25 mouse cellular contexts compared by ENCODE assay signal in genomic region chr2:104482156-104482555, GRCm38 (mm10). TPM values are rescaled to one million over a fixed set of nuclear protein-coding genes. Genes with fewer than 3 reads are reported as not detected.
A peak's percentile ranks its signal among the peaks of the same experiment; 100 is the strongest.
DNase-seq lines count a peak whose midpoint lies in the region; ATAC-seq and TF ChIP-seq lines count a peak whose summit lies in the region.
"Had no signal": no experiment of that assay in that cellular context is flagged by ENCODE, and none has a peak within 500 bp of the region (broad histone marks: within the 10 kb centered on the region; RNA-seq: fewer than 3 reads in every experiment).

No protein-coding gene starts in this region.

- H3K27ac ChIP-seq in heart, postnatal 0 days (ENCODE audit: low read depth), result peak overlapping the region; percentile 81
- H3K27ac ChIP-seq in midbrain, embryonic 11.5 days (ENCODE audit: low read depth, low read length), result no peak overlapping the region
- no peak overlapping the region for H3K27ac ChIP-seq in midbrain, embryonic 16.5 days (ENCODE audit: low read length)
- H3K27ac ChIP-seq: embryonic facial prominence, embryonic 13.5 days; hindbrain, postnatal 0 days; limb, embryonic 15.5 days; midbrain, embryonic 10.5 days; neural tube, embryonic 15.5 days had no signal

- ATAC-seq in heart, postnatal 0 days (ENCODE audit: insufficient read depth, low read depth), result peak; percentile 48; the same call in 1 of the 2 replicates
- no peak for ATAC-seq in midbrain, embryonic 11.5 days (ENCODE audit: low FRiP score)
- no peak for ATAC-seq in midbrain, embryonic 16.5 days
- ATAC-seq: activated CD4-positive, CD25-positive, alpha-beta regulatory T cell, adult 4 months; forebrain, embryonic 14.5 days; hindbrain, postnatal 0 days; intestine, embryonic 16.5 days had no signal

- no peaks in the 10 kb centered on the region for H3K9me3 ChIP-seq in heart, postnatal 0 days (replicated peaks; ENCODE audit: control insufficient read depth, low read length)
- H3K9me3 ChIP-seq in midbrain, embryonic 11.5 days (ENCODE audit: control insufficient read depth, low read length), result no peaks in the 10 kb centered on the region
- no peaks in the 10 kb centered on the region for H3K9me3 ChIP-seq in midbrain, embryonic 16.5 days (replicated peaks; ENCODE audit: control insufficient read depth, low read length, poor library complexity, severe bottlenecking)
- H3K9me3 ChIP-seq: embryonic facial prominence, embryonic 13.5 days; limb, embryonic 15.5 days; midbrain, embryonic 10.5 days; neural tube, embryonic 15.5 days had no signal

- DNase-seq in heart, postnatal 0 days (ENCODE audit: low spot score), result no peak
- DNase-seq in heart, postnatal 36 days, result no peak
- DNase-seq in kidney, postnatal 14 days, result peak; percentile 57
- DNase-seq in kidney, postnatal 10 days, result no peak
- DNase-seq in midbrain, embryonic 11.5 days (ENCODE audit: low spot score, missing footprints), result peak; percentile 45
- no peak for DNase-seq in frontal cortex, postnatal 36 days (ENCODE audit: low spot score in 2 of 2)
- DNase-seq: adrenal gland, postnatal 14 days; cerebellum, adult 2 months; cerebellum, postnatal 36 days; embryo, embryonic 11 days; gastrocnemius, postnatal 14 days; heart, adult 18-20 months; left cerebral cortex, postnatal 4 days; right cerebral cortex, adult 18-20 months; right cerebral cortex, postnatal 4 days; thymus, postnatal 14 days had no signal

- H3K9ac ChIP-seq in heart, postnatal 0 days (replicated peaks; ENCODE audit: low read depth, low read length), result no peak overlapping the region
- no peak overlapping the region for H3K9ac ChIP-seq in midbrain, embryonic 11.5 days (ENCODE audit: low read length)
- no peak overlapping the region for H3K9ac ChIP-seq in midbrain, embryonic 16.5 days (ENCODE audit: low read depth, low read length)
- H3K9ac ChIP-seq: embryonic facial prominence, embryonic 13.5 days; limb, embryonic 15.5 days; neural tube, embryonic 15.5 days had no signal

- no peak overlapping the region for H3K4me2 ChIP-seq in heart, postnatal 0 days (ENCODE audit: low read depth, low read length)
- no peak overlapping the region for H3K4me2 ChIP-seq in midbrain, embryonic 11.5 days
- H3K4me2 ChIP-seq in midbrain, embryonic 16.5 days (ENCODE audit: low read length), result no peak overlapping the region
- H3K4me2 ChIP-seq: embryonic facial prominence, embryonic 13.5 days; limb, embryonic 15.5 days; neural tube, embryonic 15.5 days had no signal

- intact Hi-C loops in heart, postnatal 36 days (cut with DNase I), result no loop called here

- no peak for TF ChIP-seq CTCF in heart, postnatal 0 days (IDR thresholded peaks at IDR 0.05; ENCODE audit: low read depth)

- no peaks in the 10 kb centered on the region for H3K27me3 ChIP-seq in heart, postnatal 0 days (ENCODE audit: control insufficient read depth, insufficient read depth, low read length)
- no peaks in the 10 kb centered on the region for H3K27me3 ChIP-seq in midbrain, embryonic 11.5 days (ENCODE audit: control insufficient read depth, insufficient read depth, low read length)
- H3K27me3 ChIP-seq in midbrain, embryonic 16.5 days (ENCODE audit: control insufficient read depth, insufficient read depth, low read depth, low read length), result no peaks in the 10 kb centered on the region
- H3K27me3 ChIP-seq: embryonic facial prominence, embryonic 13.5 days; limb, embryonic 15.5 days; neural tube, embryonic 15.5 days had no signal

- no peaks in the 10 kb centered on the region for H3K36me3 ChIP-seq in heart, postnatal 0 days (replicated peaks; ENCODE audit: control insufficient read depth, insufficient read depth, low read length)
- no peaks in the 10 kb centered on the region for H3K36me3 ChIP-seq in midbrain, embryonic 11.5 days (ENCODE audit: control insufficient read depth, insufficient read depth, low read length)
- no peaks in the 10 kb centered on the region for H3K36me3 ChIP-seq in midbrain, embryonic 16.5 days (ENCODE audit: control insufficient read depth, insufficient read depth, low read length)
- H3K36me3 ChIP-seq: embryonic facial prominence, embryonic 13.5 days; limb, embryonic 15.5 days; midbrain, embryonic 10.5 days; neural tube, embryonic 15.5 days had no signal

- no peak overlapping the region for H3K4me3 ChIP-seq in heart, postnatal 0 days (ENCODE audit: low read depth, low read length)
- H3K4me3 ChIP-seq in midbrain, embryonic 11.5 days (ENCODE audit: low read depth, low read length), result no peak overlapping the region
- H3K4me3 ChIP-seq in midbrain, embryonic 16.5 days (ENCODE audit: low read depth, low read length), result no peak overlapping the region
- H3K4me3 ChIP-seq: embryonic facial prominence, embryonic 13.5 days; limb, embryonic 15.5 days; midbrain, embryonic 10.5 days; neural tube, embryonic 15.5 days had no signal

- 0 out of 2 replicates have a peak, but pooled peaks have one; percentile 25 for TF ChIP-seq EP300 in heart, postnatal 0 days (IDR thresholded peaks at IDR 0.05; ENCODE audit: low read depth)

- H3K4me1 ChIP-seq in heart, postnatal 0 days (ENCODE audit: control insufficient read depth, insufficient read depth), result peaks cover 13% of the 10 kb centered on the region; the same call in 1 of the 2 replicates
- no peaks in the 10 kb centered on the region for H3K4me1 ChIP-seq in midbrain, embryonic 11.5 days (ENCODE audit: control insufficient read depth, insufficient read depth, low read length)
- H3K4me1 ChIP-seq in midbrain, embryonic 16.5 days (ENCODE audit: control insufficient read depth, insufficient read depth, low read length), result no peaks in the 10 kb centered on the region
- H3K4me1 ChIP-seq: embryonic facial prominence, embryonic 13.5 days; midbrain, embryonic 10.5 days had no signal

RNA-seq across cellular contexts. Expression of gene Hipk3, which starts 12.1 kb away (rescaled TPM):
- 209 and 213 TPM in 2 replicates for total RNA-seq in heart, postnatal 0 days (2014; rRNA removed; ENCODE audit: low replicate concordance)
- 26.3 and 29.7 TPM in 2 replicates for polyA plus RNA-seq in heart, postnatal 0 days (2015; fragmentation: Nextera tagmentation; extraction: Ambion mirVana)
- total RNA-seq in heart, postnatal 36 days (2021), result 100 to 1,000 TPM; 209 to 219 TPM
- polyA plus RNA-seq in midbrain, embryonic 11.5 days (2014; fragmentation: Nextera tagmentation; extraction: Ambion mirVana), result 10.7 and 11.3 TPM in 2 replicates
- polyA plus RNA-seq in midbrain, embryonic 16.5 days (2015; fragmentation: Nextera tagmentation; extraction: Ambion mirVana), result 7.3 and 7.6 TPM in 2 replicates

Comparison
In these comparisons a context has a peak if more than half of its experiments do, and no peak if none do; other contexts are left out.
1. DNase-seq: peak in kidney, postnatal 14 days (single experiment) and midbrain, embryonic 11.5 days (single experiment); none in heart, postnatal 0 days (single experiment), heart, postnatal 36 days (0 of 2), kidney, postnatal 10 days (single experiment) and frontal cortex, postnatal 36 days (0 of 2).